Mouse (Mus musculus): ENCODE measurements around the gene Nr6a1.

Gene Nr6a1

DNA sequence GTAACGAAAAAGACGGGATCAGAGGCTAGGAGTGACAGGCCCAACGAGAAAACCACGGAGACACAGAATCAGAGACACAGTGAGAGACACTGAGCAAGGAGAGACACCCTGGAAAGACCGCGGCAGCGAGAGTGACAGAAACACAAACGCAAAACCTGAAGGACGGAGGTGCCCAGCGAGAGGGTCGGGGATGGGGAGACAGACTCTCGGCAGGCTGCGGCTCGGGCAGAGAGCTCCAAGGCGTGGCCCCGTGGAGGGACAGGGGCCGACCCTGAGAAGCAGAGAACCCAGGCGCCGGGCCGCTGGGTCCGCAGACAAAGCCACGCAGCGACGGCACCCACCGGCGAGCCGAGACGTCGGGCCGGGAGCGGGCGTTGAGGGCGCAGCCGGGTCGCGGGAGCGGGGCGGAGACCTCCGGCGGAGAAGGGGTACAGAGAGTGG, 216.0 kb downstream of the Nr6a1 start:
- no peak for DNase-seq

DNA sequence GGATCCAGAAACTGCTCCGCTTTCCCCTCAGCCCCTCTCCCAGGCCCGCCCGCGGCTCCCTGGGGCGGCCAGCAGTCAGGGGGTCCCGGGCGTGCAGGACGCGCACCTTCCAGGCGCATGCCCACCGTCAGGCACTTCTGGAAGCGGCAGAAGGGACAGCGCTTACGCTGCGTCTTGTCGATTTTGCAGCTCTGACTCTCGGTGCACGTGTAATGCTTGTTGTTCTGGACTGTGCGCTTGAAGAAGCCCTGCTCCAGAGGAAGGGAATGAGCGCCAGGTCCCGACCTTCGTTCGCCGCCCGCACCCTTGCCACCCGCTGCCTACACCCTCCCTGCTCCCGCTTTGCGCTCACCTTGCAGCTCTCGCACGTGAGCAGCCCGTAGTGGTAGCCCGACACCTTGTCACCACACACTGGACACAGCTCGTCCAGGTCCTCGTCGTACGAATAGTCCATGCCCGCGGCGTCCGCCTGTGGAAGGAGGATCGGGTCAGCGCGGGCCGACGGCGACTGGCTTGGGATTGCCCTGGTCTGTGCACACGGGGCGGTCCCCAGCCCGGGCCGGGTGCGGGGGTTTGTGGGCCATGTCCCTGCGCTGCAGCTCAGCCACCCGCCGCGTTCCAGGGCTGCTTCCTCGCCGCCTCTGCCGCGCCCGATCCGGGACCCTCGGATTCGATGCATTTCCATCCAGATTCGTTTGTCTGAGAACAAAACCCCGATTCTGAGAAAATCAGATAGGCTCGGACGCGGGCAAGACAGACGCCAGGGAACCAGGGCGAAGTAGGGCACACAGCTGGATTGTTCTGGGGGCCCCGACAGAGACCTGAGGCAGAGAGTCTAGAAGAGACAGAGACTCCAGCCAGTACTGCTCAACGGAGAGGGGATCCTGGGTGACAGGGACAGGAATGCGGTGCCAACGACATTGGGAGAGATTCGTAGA, 216.9 kb downstream of the Nr6a1 start:
- peak; percentile 28 for DNase-seq

DNA sequence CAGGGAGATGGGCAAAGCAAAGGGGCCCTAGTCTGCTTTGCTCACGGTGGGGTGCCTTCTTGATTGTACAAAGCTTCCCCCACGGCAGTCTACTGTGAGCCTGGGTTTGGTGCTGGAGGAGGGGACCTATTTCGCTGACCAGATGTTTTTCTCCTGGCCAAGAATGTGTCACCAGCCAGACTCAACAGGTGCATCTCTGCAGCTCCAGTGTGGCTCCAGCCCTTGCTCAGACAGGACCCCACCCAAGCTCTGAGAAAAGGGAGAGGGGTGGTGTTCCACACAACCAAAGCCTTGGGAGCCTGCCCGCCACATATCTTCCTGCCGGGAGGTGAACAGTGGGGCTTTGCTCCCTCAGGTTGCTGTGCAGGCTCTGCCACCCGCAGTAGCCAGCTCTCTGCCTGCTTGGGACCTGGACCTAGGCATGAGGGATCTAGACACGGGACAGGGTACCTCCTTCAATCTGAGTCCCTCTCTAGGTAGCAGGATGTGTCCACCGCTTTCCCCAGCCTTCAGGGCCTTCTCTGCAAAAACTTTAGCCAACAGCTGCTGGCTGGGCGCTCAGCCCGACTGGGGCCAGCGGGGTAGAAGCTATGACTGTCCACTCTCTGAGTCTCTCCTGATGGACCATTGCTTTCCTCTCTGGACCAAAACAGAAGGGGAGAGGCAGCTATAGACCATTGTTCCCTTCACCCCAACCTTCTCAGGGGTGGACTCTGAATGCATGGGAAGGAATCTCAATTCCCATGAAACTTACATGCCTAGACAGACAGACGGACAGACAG, 218.4 kb downstream of the Nr6a1 start:
- DNase-seq = no peak

DNA sequence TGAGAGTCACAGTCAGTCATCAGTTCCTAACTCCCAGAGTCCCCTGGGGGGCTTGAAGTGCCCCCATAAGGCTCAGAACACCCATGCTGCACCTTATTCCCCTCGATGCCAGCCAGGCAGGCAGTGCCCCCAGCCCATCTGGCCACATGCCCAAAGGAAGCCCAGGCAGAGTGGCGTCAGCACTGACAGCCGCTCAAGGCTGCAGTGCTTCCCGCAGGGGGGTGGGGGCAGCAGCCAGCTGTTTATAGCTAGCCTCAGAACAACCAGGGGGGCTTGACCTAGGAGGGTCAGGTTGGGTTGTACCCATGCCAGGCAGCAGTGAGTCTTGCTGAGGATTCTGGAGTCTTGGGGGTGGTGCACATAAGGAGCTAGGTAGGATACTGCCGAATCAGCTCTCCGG, 220.8 kb downstream of the Nr6a1 start:
- no peak for DNase-seq

DNA sequence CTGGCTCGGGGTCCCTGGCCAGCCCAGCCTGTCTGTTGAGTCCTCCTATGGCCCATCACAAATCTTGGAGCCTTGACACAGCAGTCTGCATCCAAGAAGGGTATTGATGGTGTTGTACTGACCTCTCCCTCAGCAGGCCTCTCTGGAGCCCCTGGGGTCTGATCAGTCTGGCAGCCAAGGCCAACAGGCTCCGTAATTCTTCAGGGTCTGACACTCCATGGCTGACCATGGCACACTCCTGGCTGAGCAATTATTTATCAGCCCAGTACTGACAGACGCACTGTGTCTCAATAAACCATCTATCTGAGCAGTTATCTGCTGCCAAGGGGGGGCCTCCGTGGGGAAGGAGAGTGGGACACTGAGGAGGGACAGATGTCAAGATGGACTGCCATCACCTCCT, 222.5 kb downstream of the Nr6a1 start:
- no peak for DNase-seq

DNA sequence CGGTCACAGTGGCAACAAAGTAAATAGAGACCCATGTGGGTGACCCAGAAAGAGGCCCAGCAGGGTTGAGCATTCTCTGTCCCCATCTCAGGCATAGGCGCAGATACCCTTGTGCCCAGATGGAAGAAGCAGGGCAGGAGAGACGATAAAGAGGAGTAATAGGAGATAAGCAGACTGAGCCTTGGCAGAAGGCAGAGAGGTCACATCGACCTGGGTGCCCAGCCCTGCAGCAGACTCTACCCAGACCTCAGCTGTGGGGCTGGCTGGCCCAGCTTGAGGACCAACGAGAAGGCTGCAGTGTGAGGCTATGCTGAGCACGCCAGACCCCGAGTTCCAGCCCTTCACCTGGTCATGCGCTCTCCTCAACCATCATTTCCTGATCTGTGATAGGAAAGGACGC, 223.2 kb downstream of the Nr6a1 start:
- DNase-seq = no peak

DNA sequence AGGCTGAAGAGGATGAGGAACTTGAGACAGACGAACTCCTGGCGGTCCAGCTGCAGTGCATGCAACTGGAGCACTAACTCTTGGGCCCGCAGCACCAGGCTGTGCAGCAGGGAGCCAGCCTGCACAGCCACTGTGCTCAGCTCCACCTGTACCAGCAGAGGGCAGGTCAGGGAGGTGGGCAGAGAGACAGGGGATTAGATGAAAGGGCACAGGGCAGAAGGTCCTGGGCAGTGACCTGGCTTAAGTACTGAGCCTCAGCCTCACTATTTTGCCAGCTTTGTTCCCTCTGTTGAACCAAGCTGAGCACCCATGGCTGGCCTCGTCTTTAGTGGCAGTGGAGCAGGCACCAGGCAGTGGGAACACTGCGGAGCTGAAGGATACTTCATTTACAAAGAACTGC, 227.3 kb downstream of the Nr6a1 start:
- no peak for DNase-seq

DNA sequence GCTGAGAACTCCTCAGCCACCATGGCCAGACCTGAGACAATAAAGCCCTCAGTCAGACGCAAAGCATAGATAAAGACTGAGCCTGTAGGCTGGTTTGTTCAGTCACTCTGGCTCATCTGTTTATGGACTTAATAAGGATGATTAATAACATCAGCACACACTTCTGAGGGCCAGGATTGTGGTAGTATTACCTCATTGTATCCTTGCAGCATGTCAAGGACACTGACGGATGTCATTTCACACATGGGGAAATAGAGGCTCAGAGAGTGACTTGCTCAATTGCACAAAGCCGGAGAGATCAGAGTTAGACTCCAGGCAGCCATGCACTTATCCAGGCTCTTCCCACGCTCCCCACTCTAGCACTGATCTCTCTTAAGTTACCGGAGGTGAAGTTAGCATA, 228.9 kb downstream of the Nr6a1 start:
- DNase-seq = no peak

DNA sequence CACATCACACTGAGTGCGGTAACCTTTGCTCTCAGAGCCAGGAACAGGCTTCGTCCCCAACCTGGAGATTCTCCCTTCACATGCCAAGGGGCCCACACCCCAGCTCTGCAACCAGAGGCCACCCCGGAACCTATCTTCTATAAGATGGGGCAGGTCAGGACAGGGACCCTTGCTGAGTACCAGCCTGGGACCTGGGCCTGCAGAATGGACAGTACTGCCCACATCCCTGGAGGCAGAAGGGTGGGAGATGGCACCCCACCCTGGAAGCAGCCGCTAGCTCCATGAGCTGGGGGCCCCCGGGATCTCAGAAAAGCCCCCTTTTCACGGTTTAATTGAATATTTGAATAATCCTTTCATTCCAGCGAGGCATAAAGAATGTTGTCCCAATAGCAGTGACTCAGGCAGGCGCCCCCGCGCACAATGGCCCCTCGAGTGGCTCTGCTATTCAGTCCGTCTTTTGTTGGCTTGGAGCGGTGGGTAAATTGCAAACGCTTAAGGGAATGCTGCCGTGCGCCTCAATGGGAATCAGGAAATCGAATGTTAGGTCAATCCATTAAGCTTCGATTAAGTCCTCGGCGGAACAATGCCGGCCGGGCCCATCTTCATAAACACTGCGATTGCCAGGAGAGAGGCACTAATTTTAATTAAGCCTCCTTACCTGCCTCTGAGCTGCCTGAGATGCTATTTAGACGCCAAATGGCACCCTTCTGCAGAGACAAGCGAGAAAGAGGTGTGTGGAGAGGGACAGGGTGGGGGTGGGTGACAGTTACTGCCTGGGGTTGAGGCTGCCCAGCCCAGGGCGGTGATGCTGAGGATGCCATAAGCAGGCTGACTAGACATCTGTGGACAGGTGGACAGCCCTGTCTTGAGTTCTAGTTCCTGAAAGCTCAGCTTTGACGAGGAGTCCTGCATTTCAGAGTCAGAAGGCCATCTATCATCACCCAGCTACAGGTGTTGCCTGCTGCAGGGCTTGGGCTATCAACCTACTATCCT, 230.1 kb downstream of the Nr6a1 start:
- DNase-seq = no peak

DNA sequence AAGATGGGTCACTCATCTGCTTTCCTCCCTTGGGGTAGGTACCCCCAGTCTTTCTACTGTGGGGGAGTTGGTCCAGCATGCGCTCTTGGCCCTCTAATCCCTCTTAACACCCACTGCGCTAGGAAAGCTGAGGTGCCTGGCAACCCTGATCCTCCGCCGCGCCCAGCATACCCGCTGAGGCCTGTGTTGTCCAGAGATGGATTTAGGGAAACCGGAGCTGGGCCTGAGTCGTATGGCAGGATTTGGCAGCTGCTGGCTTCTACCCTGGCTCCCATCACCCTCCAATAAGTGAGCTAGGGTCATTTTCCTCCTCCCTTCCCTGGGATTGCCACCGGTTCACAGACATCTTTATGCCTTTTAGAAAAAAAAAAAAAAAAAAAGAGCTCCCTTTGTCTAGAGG, 231.7 kb downstream of the Nr6a1 start:
- no peak for DNase-seq

DNA sequence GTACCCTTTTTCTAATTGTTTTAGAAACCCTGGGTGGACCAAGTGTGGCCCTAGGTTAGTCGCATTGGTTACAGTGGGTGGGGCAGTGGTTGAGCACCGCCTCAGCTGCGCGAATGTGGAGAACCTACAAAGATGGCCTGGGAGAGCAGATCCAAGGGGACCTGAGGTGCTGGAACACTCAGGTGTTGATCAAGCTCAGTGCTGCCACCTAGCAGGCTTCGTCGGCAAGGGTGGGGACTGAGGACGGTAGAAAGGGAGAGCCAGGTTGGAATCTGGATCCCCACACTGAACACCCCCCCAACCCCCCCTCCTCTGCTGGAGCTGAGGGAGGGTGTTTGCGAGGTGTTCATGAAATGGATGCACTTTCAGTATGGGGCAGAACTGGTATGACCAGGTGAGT, 235.9 kb downstream of the Nr6a1 start:
- peak; percentile 48 for DNase-seq

DNA sequence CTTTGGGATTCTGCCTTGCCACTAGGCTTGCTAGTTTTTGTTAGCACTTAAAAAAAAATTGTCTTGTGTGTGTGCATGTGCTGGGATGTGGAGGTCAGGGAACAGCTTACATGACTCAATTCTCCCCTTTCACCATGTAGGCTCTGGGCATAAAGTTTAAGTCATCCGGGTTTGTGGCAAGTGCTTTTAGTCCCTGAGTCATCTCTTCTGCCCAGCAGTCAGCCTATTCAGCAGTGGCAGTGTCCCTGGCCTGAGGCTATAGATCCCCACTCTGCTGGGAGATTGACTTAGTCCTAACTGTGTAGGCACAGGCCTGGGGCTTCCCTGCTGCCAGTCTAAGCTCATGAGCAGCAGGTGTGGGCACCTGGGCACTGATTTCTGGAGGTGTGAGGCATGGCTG, 237.6 kb downstream of the Nr6a1 start:
- no peak for DNase-seq

DNA sequence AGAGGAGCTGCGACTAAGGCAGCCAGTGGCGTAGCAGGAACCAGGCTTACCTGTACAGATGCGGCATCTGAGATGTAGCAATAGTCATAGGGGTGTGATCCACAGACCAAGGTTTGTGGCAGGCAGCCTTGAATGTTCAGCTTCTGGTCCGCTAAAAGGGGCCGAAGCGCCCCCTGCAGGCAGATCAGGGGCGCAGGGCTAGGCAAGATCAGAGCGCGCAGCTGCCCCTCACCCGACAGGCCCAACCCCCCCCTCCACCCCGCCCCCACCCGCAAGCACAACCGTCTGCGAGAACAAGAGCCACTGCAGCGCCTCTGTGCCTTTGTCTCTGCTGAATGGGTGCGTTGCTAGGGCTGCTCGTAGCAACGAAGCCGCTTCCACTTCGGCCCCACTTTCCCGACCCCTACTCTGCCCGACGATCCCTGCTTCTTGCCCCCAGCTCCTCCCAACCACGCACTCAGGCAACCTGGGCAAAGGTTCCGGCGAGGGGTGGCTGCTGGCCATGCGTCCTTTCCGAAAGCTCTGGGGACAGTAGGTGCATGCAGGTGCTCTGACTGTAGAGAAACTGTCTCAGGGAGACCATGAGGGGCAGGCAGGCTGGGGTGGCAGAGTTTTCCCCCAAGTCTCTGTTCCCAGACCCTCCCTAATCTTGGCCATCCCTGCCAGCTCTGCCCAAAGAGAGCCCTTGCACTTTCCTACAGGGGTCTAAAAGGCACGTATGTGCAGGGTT, 238.5 kb downstream of the Nr6a1 start:
- no peak for DNase-seq

DNA sequence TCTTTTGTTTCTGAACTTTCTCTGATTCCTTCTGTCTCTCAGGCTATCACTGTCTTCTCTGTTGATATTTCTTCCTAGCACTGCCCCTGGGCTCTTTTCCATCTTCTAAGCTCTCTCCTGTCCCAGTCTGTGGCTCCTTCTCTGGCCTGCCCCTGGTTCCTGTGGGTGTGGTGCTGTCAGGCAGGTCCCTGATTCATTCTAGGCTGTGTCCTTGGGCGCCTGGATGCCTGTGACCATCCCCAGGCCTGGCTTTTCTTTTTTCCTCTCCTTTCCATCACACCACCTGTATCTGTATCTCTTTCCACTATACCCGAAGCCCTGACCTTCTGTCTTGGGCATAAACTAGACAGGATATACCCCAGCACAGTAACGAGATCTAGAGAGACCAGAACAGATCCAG, 241.7 kb downstream of the Nr6a1 start:
- DNase-seq = no peak

DNA sequence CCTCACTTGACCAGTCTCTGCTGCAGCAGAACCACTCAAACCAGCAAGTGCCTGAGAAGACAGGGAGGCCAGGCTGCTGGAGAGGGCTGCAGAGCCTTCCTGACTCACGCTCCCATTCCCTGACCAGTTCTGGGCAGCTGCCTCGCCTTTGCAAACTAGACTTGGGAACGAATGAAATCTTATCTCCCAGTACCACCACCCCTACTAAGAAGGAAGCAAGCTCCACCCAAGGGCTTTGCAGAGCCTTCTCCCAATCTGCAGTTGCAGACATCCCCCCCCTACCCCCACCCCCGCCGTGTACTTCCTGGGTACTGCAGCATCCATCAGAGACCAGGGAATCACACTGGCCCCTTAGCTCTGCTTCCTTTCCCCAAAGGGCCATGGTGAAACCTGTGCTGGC, 244.4 kb downstream of the Nr6a1 start:
- no peak for DNase-seq

DNA sequence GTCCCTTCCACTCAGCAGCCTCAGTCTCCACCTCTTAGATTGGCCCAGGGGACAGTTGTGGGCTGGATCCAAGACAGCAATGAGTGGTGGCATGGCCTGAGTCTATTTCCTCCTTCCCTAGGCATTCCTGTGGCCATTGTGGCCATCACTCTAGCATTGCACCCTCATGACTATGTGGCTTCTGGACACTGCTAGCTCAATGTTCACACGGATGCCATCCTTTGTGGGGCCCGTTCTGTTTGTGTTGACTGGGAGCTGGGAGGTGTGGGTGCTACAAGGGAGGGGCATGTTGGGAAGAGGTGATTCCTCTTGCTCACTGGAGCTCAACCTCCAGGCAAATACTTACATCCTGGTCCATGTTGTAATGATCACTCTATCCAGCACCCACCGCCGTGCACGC, 245.3 kb downstream of the Nr6a1 start:
- DNase-seq = no peak

DNA sequence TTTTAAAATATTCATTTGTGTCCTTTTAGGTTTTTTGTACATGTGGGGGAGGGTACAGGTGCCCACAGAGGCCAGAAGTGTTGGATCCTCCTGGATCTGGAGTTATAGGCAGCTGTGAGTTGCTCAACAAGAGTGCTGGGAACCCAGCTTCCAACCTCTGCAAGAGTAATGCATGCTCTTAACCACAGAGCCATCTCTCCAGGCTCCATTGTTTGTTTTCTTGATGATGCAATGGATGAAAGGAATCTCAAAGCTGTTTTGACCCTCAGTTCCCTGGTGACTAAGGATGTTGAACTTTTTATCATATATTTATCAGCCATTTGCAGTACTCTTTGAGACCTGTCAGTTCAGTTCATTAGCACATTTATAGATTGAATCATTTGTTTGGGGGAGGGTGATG, 248.5 kb downstream of the Nr6a1 start:
- DNase-seq = no peak

DNA sequence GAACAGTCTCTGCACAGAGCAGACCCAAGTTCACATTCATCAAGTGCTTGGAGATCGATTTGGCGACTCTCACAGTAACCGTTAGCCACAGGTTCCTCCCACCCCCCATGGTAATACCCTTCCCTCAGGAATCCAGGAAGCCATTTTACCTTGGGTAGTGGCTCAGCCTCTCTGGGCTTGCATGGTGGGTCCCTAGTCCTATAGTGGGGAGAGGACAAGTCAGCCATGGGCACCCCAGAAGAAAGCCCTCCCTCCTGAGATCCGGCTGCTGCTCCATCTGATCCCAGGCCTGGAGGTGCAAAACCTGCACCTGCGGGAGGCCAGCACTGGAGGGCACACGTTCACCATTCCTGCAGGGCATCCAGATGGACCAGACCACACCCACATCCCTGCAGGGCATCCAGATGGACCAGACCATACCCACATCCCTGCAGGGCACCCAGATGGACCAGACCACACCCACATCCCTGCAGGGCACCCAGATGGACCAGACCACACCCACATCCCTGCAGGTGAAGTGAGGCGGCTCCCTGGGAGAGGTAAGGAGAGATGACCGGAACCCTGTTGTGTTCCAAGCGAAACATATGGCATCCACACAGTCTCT, 252.0 kb downstream of the Nr6a1 start:
- DNase-seq = peak; percentile 12
